Mouse (Mus musculus) hindbrain, embryonic 16.5 days (tissue): ENCODE results near the gene Hmgn2. TPM values are rescaled to one million over a fixed set of nuclear protein-coding genes. Genes with fewer than 3 reads are reported as not detected.
A peak's percentile ranks its signal among the peaks of the same experiment; 100 is the strongest.

ENCODE experiments used
- ATAC-seq: fragments of 200-750 bp; cut with Nextera tagmentation; 2 replicates; pipeline ENCODE4 v1.8.0; 2017; ENCODE audit warnings: moderate TSS enrichment, moderate library complexity
- H3K27ac ChIP-seq: fragments of 300-500 bp; sonication (generic); 2 replicates; pipeline ENCODE4 v1.5.1; 2014; ENCODE audit warnings: low read depth, mild to moderate bottlenecking, control low read depth, low read length, moderate library complexity
- H3K27me3 ChIP-seq: fragments of 300-500 bp; sonication (generic); replicated peaks from 2 replicates; pipeline ENCODE4 v1.6.1; 2014; ENCODE audit warnings: low read length; ENCODE audit not compliant: control insufficient read depth, insufficient read depth
- H3K36me3 ChIP-seq: fragments of 300-500 bp; sonication (generic); 2 replicates; pipeline ENCODE4 v1.6.1; 2014; ENCODE audit warnings: mild to moderate bottlenecking, low read length, moderate library complexity, mixed read lengths; ENCODE audit not compliant: control insufficient read depth, insufficient read depth
- H3K4me1 ChIP-seq: fragments of 300-500 bp; sonication (generic); 2 replicates; pipeline ENCODE4 v1.6.1; 2014; ENCODE audit warnings: low read depth, low read length; ENCODE audit not compliant: control insufficient read depth, insufficient read depth
- H3K4me2 ChIP-seq: fragments of 300-500 bp; sonication (generic); 2 replicates; pipeline ENCODE4 v1.6.1; 2014; ENCODE audit warnings: mild to moderate bottlenecking, low read length, control low read depth, moderate library complexity
- H3K4me3 ChIP-seq: fragments of 300-500 bp; sonication (generic); 2 replicates; pipeline ENCODE4 v1.5.1; 2014; ENCODE audit warnings: mild to moderate bottlenecking, low read length, control low read depth, moderate library complexity
- H3K9ac ChIP-seq: fragments of 300-500 bp; sonication (generic); 2 replicates; pipeline ENCODE4 v1.6.1; 2014; ENCODE audit warnings: low read depth, mild to moderate bottlenecking, control low read depth, low read length, moderate library complexity
- H3K9me3 ChIP-seq: fragments of 300-500 bp; sonication (generic); 2 replicates; pipeline ENCODE4 v1.6.1; 2014; ENCODE audit warnings: mild to moderate bottlenecking, low read length, moderate library complexity; ENCODE audit not compliant: control insufficient read depth
- WGBS: fragments of 180-500 bp; shearing (Covaris S2); extraction: QIAGEN DNeasy Blood & Tissue Kit; methylation state at CpG from one replicate; pipeline ENCODE4 v1.1.7; 2014; 5-methylcytosine and 5-hydroxymethylcytosine counted together
- polyA plus RNA-seq: library from polyadenylated mRNA; unstranded; fragments of >200 nt; fragmentation: Nextera tagmentation; extraction: Ambion mirVana; gene quantifications from 2 replicates; pipeline ENCODE4 v1.2.1, GENCODE M21; 2015

The Hmgn2 gene
- polyA plus RNA-seq, 1 experiment from 2014 or later, result 909 TPM

DNA sequence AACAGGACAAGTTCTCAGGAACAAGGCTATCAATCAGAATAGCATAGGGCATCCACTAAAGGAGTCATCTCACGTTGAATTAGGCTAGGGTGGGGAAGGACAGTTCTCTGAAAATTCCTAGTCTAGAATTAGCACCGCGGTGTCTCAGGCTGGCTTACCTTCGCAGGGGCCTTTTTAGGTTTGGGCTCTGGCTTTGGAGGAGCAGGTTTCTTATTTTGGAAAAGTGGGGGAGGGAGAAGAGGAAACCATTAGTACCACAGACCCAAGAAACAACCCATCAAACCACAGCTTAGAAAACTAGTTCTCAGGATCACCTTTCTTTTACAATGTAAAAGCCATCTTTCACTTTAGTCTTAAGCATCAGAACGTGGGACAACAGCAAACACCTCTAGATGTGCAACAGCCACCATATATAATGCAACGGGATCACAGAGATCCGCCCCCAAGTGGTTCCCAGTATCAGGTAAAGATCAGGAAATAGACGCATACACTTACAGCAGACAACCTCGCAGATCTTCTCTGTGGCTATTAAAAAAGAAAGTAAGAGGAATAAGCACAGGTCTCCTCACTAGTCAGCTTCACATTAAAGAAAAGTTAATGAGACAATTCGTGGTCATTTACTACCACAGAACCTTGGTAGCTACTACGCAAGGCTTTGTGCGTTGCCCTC, 2.0 kb downstream of the Hmgn2 start:
- peaks cover 37% of the 10 kb centered on the region for H3K4me1 ChIP-seq
- ATAC-seq, result no peak
- WGBS, result 43% methylated on average over 12 of the region's 12 CpGs
- no peaks in the 10 kb centered on the region for H3K9me3 ChIP-seq
- peak overlapping the region; percentile 59 for H3K4me3 ChIP-seq
- H3K27me3 ChIP-seq, result no peaks in the 10 kb centered on the region
- peak overlapping the region; percentile 56 for H3K9ac ChIP-seq
- peaks cover 14% of the 10 kb centered on the region for H3K36me3 ChIP-seq
- H3K27ac ChIP-seq, result peak overlapping the region; percentile 65
- peak overlapping the region; percentile 81 for H3K4me2 ChIP-seq

- H3K27me3 ChIP-seq, result no peaks in the 10 kb centered on the region
Observed at GRCm38 (mm10) chr4:133962566-133962965, 5.9 kb downstream of the Hmgn2 start.

GRCm38 (mm10) chr4:133958884-133959283, 9.6 kb downstream of the Hmgn2 start:
- Histone ChIP-seq H3K9ac (no peak overlapping the region), H3K4me2 (no peak overlapping the region), H3K4me3 (no peak overlapping the region), H3K36me3 (peaks cover 2% of the 10 kb centered on the region), H3K9me3 (no peaks in the 10 kb centered on the region), H3K4me1 (no peaks in the 10 kb centered on the region), H3K27me3 (no peaks in the 10 kb centered on the region), H3K27ac (no peak overlapping the region)
- 75% methylated on average over 1 of the region's 1 CpGs for WGBS
- ATAC-seq, result no peak

More at GRCm38 (mm10) chr4:133962566-133962965, 5.9 kb downstream of the Hmgn2 start:
- Histone ChIP-seq H3K4me3 (no peak overlapping the region), H3K4me2 (no peak overlapping the region), H3K36me3 (peaks cover 14% of the 10 kb centered on the region), H3K27ac (no peak overlapping the region), H3K9ac (no peak overlapping the region), H3K9me3 (no peaks in the 10 kb centered on the region), H3K4me1 (peaks cover 14% of the 10 kb centered on the region)
- 81% methylated on average over 7 of the region's 7 CpGs for WGBS
- ATAC-seq, result no peak

DNA sequence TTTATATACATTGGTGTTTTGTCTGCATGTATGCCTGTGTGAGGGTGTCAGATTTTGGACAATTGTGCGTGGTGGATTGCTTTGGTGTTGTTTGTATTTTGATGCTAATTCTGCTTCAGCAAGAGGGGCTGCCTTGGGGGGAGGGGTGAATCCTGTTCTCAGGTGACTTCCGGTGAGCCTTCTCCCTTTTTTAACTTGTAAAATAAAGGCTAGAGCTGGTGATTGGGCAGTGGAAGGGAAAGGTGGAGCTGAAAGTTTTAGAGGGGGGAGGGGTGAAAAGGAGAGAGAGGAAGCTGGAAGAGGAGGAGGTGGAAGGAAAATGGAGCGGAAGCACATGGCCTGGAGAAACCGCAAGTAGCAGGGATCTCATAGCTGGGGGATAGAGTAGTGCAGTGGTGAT, 12.1 kb downstream of the Hmgn2 start:
- 85% methylated on average over 4 of the region's 4 CpGs for WGBS
- Histone ChIP-seq H3K4me3 (no peak overlapping the region), H3K27me3 (no peaks in the 10 kb centered on the region), H3K9ac (no peak overlapping the region), H3K27ac (no peak overlapping the region), H3K4me1 (no peaks in the 10 kb centered on the region), H3K36me3 (no peaks in the 10 kb centered on the region), H3K4me2 (no peak overlapping the region), H3K9me3 (no peaks in the 10 kb centered on the region)
- no peak for ATAC-seq

DNA sequence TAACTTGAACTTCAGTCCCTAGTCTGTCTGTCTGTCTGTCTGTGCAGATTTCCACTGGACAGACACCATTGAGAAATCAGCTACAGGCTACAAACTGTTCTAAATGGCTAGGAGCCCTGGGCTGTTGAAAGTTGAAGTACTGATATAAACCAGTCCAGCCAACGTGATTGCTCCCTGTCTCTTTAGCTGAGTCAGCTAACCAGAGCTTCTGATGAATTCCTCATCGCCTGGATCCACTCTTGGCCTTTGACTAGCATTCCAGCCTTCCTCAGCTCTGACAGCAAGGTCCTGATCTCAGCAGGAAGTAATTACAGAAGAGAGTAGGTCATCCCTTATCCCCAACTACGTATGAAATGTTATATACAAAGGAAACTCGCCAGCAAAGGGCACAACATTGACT, 21.7 kb downstream of the Hmgn2 start:
- Histone ChIP-seq H3K36me3 (no peaks in the 10 kb centered on the region), H3K27ac (no peak overlapping the region), H3K4me1 (no peaks in the 10 kb centered on the region), H3K4me2 (no peak overlapping the region), H3K27me3 (no peaks in the 10 kb centered on the region), H3K4me3 (no peak overlapping the region), H3K9me3 (no peaks in the 10 kb centered on the region), H3K9ac (no peak overlapping the region)
- no peak for ATAC-seq
- WGBS, result 61% methylated on average over 4 of the region's 4 CpGs

DNA sequence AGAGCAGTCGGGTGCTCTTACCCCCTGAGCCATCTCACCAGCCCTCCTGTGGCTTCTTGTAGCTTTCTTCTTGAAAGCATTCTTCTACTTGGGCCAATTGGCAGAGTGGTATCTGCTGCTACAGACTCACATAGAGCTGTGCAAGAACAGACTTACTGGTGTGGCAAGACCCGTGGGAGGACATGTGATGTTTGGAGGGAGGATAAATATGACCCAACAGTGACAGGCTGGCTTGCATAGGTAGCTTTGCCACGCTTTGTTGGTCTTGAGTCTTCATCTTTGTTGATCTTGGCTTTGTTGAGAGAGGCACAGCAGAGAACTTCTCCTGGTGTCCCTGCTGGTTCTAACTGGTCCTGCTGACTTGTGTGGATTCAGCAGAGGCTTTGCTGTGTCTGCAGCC, 24.7 kb downstream of the Hmgn2 start:
- no peaks in the 10 kb centered on the region for H3K9me3 ChIP-seq
- no peaks in the 10 kb centered on the region for H3K36me3 ChIP-seq
- no peaks in the 10 kb centered on the region for H3K4me1 ChIP-seq
- ATAC-seq, result no peak
- no peak overlapping the region for H3K9ac ChIP-seq
- no peaks in the 10 kb centered on the region for H3K27me3 ChIP-seq
- H3K4me2 ChIP-seq, result no peak overlapping the region
- WGBS, result 85% methylated on average over 3 of the region's 3 CpGs
- no peak overlapping the region for H3K27ac ChIP-seq
- no peak overlapping the region for H3K4me3 ChIP-seq

DNA sequence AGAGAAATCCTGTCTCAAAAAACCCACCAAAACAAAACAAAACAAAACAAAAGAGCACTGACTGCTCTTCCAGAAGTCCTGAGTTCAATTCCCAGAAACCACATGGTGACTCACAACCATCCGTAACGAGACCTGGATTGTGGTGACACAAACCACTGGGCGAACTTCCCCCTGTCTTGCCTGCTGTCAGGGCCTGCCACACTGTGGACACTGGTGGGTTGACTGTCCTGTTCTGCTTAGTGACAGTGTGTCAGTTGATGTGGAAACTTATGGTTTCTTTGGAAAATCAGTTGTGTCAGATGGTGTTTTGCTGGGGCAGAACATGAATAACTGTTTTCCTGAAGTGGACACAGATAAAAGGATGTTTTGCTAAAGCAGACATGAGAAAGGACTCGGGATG, 25.8 kb downstream of the Hmgn2 start:
- no peak overlapping the region for H3K4me2 ChIP-seq
- H3K27me3 ChIP-seq, result no peaks in the 10 kb centered on the region
- ATAC-seq, result no peak
- WGBS, result 92% methylated on average over 4 of the region's 4 CpGs
- no peak overlapping the region for H3K4me3 ChIP-seq
- H3K9me3 ChIP-seq, result no peaks in the 10 kb centered on the region
- no peak overlapping the region for H3K27ac ChIP-seq
- no peaks in the 10 kb centered on the region for H3K36me3 ChIP-seq
- no peaks in the 10 kb centered on the region for H3K4me1 ChIP-seq
- H3K9ac ChIP-seq, result no peak overlapping the region

DNA sequence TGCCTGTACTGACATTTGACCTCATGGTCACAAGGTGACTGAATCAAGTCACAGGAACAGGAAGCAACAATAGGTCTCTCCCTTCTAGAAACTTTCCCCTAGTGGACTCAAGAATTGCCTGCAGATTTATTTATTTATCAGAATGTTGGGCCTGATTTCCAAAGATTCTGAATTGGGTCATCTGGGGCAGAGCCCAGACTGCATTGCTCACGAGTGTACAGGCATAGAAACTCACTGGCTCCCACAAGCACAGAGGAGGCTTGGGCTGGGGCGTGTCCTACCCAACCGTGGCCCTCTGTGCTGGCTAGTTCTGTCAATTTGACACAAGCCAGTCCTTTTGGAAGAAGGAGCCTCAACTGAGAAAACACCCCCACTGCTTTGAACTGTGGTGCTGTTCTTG, 26.9 kb downstream of the Hmgn2 start:
- ATAC-seq, result no peak
- Histone ChIP-seq H3K27me3 (no peaks in the 10 kb centered on the region), H3K4me2 (no peak overlapping the region), H3K36me3 (no peaks in the 10 kb centered on the region), H3K27ac (no peak overlapping the region), H3K4me1 (no peaks in the 10 kb centered on the region), H3K9ac (no peak overlapping the region), H3K9me3 (no peaks in the 10 kb centered on the region), H3K4me3 (no peak overlapping the region)
- WGBS, result 56% methylated on average over 3 of the region's 3 CpGs

GRCm38 (mm10) chr4:133940386-133941260, 27.8 kb downstream of the Hmgn2 start:
- Histone ChIP-seq H3K9me3 (no peaks in the 10 kb centered on the region), H3K9ac (no peak overlapping the region), H3K4me2 (no peak overlapping the region), H3K36me3 (no peaks in the 10 kb centered on the region), H3K27ac (no peak overlapping the region), H3K27me3 (no peaks in the 10 kb centered on the region), H3K4me1 (no peaks in the 10 kb centered on the region), H3K4me3 (no peak overlapping the region)
- ATAC-seq, result no peak
- 87% methylated on average over 13 of the region's 13 CpGs for WGBS
